Mouse (Mus musculus) stomach, postnatal 0 days (tissue): Measurements from ENCODE around the gene Shcbp1l.

Experiments used
- CTCF ChIP-seq: IDR thresholded peaks from 2 replicates; pipeline ENCODE4 v1.5.1; 2016; ENCODE audit warnings: antibody characterized with exemption, low read depth, mild to moderate bottlenecking, moderate library complexity
- EP300 ChIP-seq: optimal IDR thresholded peaks from 2 replicates; pipeline ENCODE3; 2016; ENCODE audit warnings: antibody characterized with exemption

DNA sequence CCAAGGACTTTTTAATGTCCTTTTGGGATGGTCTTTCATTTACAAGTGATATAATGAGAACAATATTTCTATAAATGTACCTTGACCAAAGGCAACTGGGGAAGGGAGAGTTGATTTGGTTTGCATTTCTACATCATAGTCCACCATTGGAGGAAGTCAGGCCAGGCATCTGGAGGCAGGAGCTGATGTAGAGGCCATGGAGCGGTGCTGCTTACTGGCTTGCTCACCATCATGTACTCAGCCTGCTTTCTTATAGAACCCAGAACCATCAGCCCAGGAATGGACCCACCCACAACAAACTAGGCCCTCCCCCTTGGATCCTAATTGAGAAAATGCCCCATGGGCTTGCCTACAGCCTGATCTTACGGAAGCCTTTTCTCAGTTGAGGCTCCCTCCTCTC, 7.4 kb downstream of the Shcbp1l start:
- TF ChIP-seq CTCF (no peak), EP300 (no peak)
